Mouse (Mus musculus) splenic B cell, adult 2 months (primary cell): Measurements from ENCODE around the gene Irf2bpl.

ENCODE experiments used
- DNase-seq: peaks from one replicate; pipeline ENCODE4 v3.0.0-alpha.2; 2011; ENCODE audit warnings: low read depth, low spot score
- H3K27me3 ChIP-seq: 2 replicates; pipeline ENCODE4 v1.6.1; 2012; ENCODE audit warnings: mild to moderate bottlenecking, low read length, moderate library complexity, mixed read lengths; ENCODE audit not compliant: control insufficient read depth, poor library complexity, insufficient read depth, severe bottlenecking
- H3K36me3 ChIP-seq: 2 replicates; pipeline ENCODE4 v1.6.1; 2012; ENCODE audit warnings: mild to moderate bottlenecking, low read length, moderate library complexity, mixed read lengths; ENCODE audit not compliant: control insufficient read depth, poor library complexity, insufficient read depth, severe bottlenecking

Gene Irf2bpl

GRCm38 (mm10) chr12:86864316-86865020, 20.1 kb downstream of the Irf2bpl start:
- no peaks in the 10 kb centered on the region for H3K36me3 ChIP-seq
- H3K27me3 ChIP-seq, result no peaks in the 10 kb centered on the region
- no peak for DNase-seq

DNA sequence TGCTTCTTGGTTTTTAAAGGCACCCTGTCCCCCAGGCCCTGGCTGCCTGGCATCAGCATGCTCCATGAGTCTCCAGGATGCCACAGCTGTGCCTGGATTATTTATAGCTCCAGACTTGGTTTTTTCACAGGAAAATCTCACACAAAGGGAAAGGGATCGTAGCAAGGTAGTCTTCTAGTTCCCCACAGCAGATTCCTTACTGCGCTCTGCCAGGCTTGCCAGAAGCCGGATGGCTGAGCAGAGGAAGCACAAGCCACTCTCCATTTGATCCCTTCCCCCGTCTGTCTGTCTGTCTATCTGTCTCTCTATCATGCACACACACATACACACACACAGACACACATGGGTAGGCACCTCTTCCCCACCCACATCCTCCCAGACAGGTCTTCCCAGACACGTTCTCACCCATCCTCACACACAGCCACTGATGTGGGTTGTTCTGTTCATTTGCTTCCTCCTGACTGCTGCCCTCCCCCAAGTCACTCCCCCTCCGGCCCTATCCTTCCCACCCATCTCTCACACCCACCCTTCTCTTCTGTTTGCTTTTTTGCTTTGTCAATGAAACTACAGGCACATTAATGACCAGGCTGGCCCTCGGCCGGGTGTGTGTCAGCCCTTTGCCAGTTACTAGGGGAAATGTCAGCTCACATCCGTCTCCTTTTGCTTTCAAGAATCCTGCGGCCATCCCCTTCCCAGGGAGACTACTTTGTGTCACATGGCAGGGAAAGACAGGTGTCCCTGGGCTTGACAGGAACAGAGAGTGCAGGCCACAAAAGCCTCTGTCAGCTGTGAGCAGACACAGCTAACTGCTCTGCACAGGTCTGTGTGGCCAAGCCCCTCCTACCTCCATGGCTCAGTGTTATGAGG, 24.4 kb downstream of the Irf2bpl start:
- peak; percentile 50 for DNase-seq
- Histone ChIP-seq H3K27me3 (no peaks in the 10 kb centered on the region), H3K36me3 (no peaks in the 10 kb centered on the region)

- Histone ChIP-seq H3K27me3 (no peaks in the 10 kb centered on the region), H3K36me3 (no peaks in the 10 kb centered on the region)
- DNase-seq, result peak; percentile 63
Measured at GRCm38 (mm10) chr12:86858983-86859872, 25.4 kb downstream of the Irf2bpl start.

- Histone ChIP-seq H3K27me3 (no peaks in the 10 kb centered on the region), H3K36me3 (no peaks in the 10 kb centered on the region)
- no peak for DNase-seq
Measured at GRCm38 (mm10) chr12:86858498-86858897, 26.1 kb downstream of the Irf2bpl start.

- no peaks in the 10 kb centered on the region for H3K36me3 ChIP-seq
- DNase-seq, result no peak
- no peaks in the 10 kb centered on the region for H3K27me3 ChIP-seq
Measured at GRCm38 (mm10) chr12:86857290-86857689, 27.3 kb downstream of the Irf2bpl start.

DNA sequence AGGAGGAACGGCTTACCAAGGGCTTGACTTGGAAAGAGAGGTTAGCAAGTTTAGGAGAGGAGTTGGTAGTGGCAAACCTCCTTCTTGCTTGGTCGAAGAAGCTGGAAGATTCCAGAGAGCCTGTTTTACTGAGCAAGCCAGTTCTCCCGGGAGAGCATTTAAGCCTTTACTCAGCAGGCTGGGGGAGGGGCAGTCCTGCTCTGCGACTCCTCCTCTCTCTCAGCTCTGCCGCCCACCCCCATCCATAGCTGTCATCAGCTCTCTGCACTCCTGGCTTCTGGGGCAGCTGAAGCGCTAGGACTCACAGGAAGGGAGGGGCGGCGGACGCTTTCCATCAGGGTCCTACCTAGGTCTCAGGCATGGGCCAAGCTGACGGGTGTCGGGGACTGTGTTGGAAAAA, 28.9 kb downstream of the Irf2bpl start:
- peak; percentile 9 for DNase-seq
- Histone ChIP-seq H3K27me3 (no peaks in the 10 kb centered on the region), H3K36me3 (no peaks in the 10 kb centered on the region)

GRCm38 (mm10) chr12:86853516-86853915, 31.1 kb downstream of the Irf2bpl start:
- no peak for DNase-seq
- no peaks in the 10 kb centered on the region for H3K36me3 ChIP-seq
- H3K27me3 ChIP-seq, result no peaks in the 10 kb centered on the region

DNA sequence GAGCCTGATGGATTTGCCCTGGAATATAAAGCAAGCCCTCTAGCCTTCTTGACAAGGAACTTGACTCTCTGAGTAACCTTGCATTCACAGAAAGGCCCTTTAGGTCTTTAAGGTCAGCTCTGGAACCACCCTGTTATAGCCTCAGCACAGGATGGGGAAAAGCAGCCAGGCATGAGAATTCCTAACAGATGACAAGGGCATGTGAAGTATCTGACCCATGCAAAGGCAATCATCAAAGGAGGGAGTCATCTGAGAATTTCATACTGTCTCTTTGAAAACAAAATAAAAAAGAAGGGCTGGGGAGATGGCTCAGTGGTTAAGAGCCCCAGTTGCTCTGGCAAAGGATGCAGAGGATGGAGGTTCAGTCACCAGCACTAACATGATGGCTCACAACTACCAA, 33.3 kb downstream of the Irf2bpl start:
- Histone ChIP-seq H3K36me3 (no peaks in the 10 kb centered on the region), H3K27me3 (no peaks in the 10 kb centered on the region)
- no peak for DNase-seq

DNA sequence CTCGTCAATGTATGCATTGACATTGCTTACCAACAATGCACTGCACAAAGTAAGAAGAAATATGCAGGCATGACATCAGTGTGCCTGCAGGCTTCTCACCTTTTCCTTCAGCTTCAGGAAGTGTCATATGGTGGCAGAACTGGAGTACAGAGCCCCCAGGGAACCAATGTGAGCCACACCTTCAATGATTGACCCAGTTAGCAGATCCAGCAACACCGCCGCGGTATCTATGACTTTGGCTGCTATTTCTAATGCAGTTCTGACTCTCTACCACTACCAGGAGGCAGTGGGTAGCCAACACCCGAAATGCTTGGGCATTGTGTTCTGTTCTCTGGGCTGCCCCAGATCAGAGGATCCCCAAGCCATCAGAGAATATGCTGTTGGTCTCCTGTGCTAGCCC, 33.9 kb downstream of the Irf2bpl start:
- no peaks in the 10 kb centered on the region for H3K36me3 ChIP-seq
- H3K27me3 ChIP-seq, result no peaks in the 10 kb centered on the region
- DNase-seq, result no peak

GRCm38 (mm10) chr12:86849945-86850626, 34.5 kb downstream of the Irf2bpl start:
- H3K36me3 ChIP-seq, result no peaks in the 10 kb centered on the region
- no peak for DNase-seq
- no peaks in the 10 kb centered on the region for H3K27me3 ChIP-seq

DNA sequence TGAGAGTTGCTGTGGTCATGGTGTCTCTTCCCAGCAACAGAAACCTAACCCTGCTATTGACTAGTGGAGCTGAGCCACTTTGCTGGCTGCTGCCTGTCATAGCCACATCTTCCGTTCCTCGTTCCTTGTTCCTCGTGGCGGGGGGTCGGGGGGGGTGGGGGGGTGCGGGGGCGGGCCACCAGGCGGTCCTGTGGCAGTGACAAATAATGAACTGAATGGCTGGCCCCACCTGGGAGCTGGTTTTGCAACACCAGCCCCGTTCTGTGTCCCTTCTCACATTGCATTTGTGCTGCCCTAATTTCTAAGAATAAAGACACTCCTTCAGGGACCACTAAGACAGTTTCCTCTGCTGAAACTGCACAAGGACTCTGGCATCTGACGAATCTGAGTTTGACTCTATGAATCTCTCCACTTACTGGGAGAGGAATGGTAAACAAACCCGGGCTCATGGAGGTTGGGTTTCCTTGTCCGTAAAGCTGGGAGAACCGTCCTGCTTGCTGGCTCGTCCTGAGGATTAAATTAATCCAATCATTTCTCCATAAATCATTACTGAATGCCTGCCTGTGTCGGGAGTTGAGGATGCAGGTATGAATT, 41.6 kb downstream of the Irf2bpl start:
- no peaks in the 10 kb centered on the region for H3K36me3 ChIP-seq
- peak; percentile 26 for DNase-seq
- no peaks in the 10 kb centered on the region for H3K27me3 ChIP-seq

DNA sequence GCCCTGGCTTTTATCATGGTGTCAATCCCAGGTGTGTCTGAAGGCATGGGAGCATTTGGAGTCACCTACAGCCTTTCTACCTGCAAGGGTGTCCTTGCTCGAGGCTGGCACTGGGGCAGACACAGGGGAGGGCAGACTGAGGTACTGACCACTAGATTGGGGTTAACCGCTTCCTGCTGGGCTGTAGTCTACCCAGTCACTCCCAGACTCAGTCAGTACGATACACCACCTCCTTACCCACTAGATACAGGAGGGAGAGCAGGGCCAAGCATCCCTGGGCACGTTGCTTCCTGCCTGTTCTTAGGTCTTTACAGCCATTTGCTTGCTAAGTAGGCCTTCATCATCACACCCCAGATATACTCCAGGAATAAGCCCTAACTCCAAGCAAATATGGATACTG, 44.1 kb downstream of the Irf2bpl start:
- Histone ChIP-seq H3K27me3 (no peaks in the 10 kb centered on the region), H3K36me3 (no peaks in the 10 kb centered on the region)
- no peak for DNase-seq

GRCm38 (mm10) chr12:86838181-86838580, 46.4 kb downstream of the Irf2bpl start:
- Histone ChIP-seq H3K36me3 (no peaks in the 10 kb centered on the region), H3K27me3 (no peaks in the 10 kb centered on the region)
- no peak for DNase-seq
